Mouse (Mus musculus) megakaryocyte-erythroid progenitor cell, adult 5-6 weeks (primary cell): ENCODE results near the gene Mecr. TPM values are rescaled to one million over a fixed set of nuclear protein-coding genes. Genes with fewer than 3 reads are reported as not detected.
A peak's percentile ranks its signal among the peaks of the same experiment; 100 is the strongest.

ENCODE experiments used
- ATAC-seq: replicated peaks from 2 replicates; pipeline ENCODE4 v1.8.0; 2016; ENCODE audit warnings: mild to moderate bottlenecking, inconsistent platforms; ENCODE audit not compliant: severe bottlenecking, poor library complexity, low FRiP score, low TSS enrichment
- total RNA-seq, 2 experiments: library from RNA; stranded (forward) in 1 of 2; stranded (reverse) in 1 of 2; fragments of 200-1000, 215-1000 nt in 1 of 2; fragments of >200 nt in 1 of 2; fragmentation: Nextera tagmentation in 1 of 2; gene quantifications; 2 replicates each; pipeline ENCODE4 v1.2.3; 2014 to 2017

The Mecr gene
- total RNA-seq, 2 experiments from 2014 or later, result 63.1 to 77.8 TPM

GRCm38 (mm10) chr4:131832759-131833407 lies 10.4 kb upstream of the Mecr start:
- no peak for ATAC-seq

- ATAC-seq, result no peak
These were observed 9.2 kb upstream of the Mecr start for GRCm38 (mm10) chr4:131833971-131834609.

GRCm38 (mm10) chr4:131836351-131836881 lies 6.9 kb upstream of the Mecr start:
- no peak for ATAC-seq

- ATAC-seq, result no peak
These were observed 6.3 kb upstream of the Mecr start for GRCm38 (mm10) chr4:131836891-131837491.

- peak; percentile 73 for ATAC-seq
These were observed 5.3 kb upstream of the Mecr start, which contains the start of gene Ptpru for GRCm38 (mm10) chr4:131837872-131838524. Ptpru (minus strand) TSS chr4:131838288.

- no peak for ATAC-seq
These were observed 2.9 kb downstream of the Mecr start for GRCm38 (mm10) chr4:131845991-131846778.

GRCm38 (mm10) chr4:131848082-131848481 lies 4.8 kb downstream of the Mecr start:
- ATAC-seq, result no peak

GRCm38 (mm10) chr4:131849986-131850638 lies 6.8 kb downstream of the Mecr start:
- no peak for ATAC-seq

- ATAC-seq, result no peak
These were observed 11.7 kb downstream of the Mecr start for GRCm38 (mm10) chr4:131854950-131855349.

- ATAC-seq, result peak; percentile 89
These were observed 17.4 kb downstream of the Mecr start for GRCm38 (mm10) chr4:131860492-131861340.

- 0 out of 2 replicates have a peak, but pooled peaks have one; percentile 9 for ATAC-seq
These were observed 18.1 kb downstream of the Mecr start for GRCm38 (mm10) chr4:131861341-131861739.

- ATAC-seq, result no peak
These were observed 29.5 kb downstream of the Mecr start for GRCm38 (mm10) chr4:131872672-131873292.

GRCm38 (mm10) chr4:131873293-131874168 lies 30.3 kb downstream of the Mecr start, which contains the start of gene Srsf4:
Srsf4 (plus strand) TSS chr4:131873617.
- ATAC-seq, result peak; percentile 93

GRCm38 (mm10) chr4:131874169-131874536 lies 30.9 kb downstream of the Mecr start:
- peak; percentile 27 for ATAC-seq

GRCm38 (mm10) chr4:131874567-131874966 lies 31.3 kb downstream of the Mecr start:
- no peak for ATAC-seq

- ATAC-seq, result no peak
These were observed 32.0 kb downstream of the Mecr start for GRCm38 (mm10) chr4:131875242-131875641.
